Mouse (Mus musculus): ENCODE results near the gene Rhog.
"Not testable (repeated sequence)": the region's sequence is repeated elsewhere in the genome, so short reads cannot be mapped to it uniquely, and the experiment has no call there.

Rhog gene

DNA sequence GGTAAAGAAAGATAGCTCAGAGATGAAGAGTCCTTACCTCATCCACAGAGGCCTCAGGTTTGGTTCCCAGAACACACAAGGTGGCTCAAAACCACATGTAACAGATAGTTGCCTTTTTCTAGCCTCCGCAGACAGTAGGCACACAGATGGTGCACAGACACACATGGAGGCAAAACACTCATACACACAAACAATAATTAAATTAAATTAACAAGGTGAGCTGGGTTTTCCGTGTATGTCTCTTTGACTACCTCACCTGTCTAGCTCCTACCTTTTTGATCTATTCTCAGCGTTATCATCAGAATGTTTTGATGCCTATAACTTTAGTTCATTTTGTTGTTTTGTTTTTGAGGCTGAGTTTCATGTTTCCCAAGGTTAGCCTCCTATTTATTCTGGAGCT lies at the start of gene Rhog:
TSS of gene Rhog (minus strand) at position 101 of the 400 bp plus-strand sequence.
- peak; percentile 73 for DNase-seq

DNA sequence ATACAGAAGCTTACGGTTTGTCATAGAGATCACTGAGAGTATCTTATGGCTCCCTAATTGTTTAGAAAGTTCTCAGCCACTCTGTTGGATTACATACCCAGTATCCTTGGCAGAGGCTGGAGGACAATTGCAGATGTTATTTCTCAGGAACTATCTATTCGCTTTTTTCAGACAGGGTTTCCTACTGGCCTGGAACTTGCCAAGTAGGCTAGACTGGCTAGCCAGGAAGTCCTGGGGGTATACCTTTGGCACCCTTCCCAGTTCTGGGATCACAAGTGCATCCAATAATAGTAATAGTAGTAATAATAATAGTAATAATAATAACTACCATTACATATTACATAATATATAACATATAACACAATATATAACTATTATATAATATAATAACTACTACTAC lies 49.7 kb upstream of the Rhog start:
- DNase-seq, result peak; percentile 90

DNA sequence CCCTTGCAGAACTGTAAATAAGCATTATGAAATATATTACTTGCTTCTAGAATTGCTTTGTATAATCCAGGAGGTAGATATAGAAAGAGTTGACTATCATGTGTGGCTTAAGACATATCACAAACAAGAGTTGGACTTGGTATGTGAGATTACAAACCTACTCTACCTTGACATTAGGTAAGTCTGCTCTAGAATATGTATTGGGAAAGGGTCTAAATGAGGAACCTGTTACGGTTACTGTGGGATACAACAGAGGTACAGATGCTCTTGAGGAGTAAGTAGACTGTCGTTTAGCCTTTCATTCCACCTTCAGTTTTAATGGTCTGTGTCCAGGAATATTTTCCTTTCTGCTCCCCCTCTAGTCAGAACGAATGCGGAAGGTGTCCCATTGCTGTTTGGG lies 46.6 kb upstream of the Rhog start:
- DNase-seq, result no peak

DNA sequence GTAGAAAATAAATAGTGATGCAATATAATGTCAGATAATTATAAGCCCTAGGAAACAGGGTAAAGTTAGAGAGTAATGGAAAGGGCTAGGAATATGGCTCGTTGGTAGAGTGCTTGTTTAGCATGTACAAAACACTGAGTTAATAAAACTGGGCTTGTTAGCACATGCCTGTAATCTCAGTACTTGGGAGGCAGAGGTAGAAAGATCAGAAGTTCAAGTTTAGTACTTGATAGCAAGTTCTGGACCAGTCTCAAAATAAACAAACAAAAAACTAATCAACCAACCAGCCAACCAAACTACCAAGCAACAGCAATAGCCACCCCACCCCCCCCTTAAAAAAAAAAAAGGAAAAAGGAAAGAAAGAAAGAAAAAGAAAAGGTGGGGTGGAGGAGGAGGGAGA lies 44.9 kb upstream of the Rhog start:
- no peak for DNase-seq

DNA sequence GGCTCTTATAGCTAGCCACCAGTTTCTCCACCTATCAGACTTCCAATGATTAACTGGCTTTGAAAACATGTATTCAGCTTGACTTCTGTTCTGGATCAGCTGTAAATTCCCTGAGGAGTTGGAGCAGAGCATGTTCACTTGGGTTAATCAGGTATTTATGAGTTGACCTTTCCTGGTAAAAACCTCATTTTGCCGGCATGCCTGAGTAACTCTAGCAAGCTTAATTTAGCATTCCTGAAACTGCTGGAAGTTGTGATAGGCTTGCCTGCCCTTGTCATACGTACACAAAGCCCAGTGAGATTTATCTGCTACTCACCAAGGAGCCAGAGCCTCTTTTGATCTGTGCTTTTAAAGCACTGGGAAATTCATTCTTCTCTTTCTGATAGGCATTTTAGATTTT lies 37.4 kb upstream of the Rhog start:
- DNase-seq, result peak; percentile 14

DNA sequence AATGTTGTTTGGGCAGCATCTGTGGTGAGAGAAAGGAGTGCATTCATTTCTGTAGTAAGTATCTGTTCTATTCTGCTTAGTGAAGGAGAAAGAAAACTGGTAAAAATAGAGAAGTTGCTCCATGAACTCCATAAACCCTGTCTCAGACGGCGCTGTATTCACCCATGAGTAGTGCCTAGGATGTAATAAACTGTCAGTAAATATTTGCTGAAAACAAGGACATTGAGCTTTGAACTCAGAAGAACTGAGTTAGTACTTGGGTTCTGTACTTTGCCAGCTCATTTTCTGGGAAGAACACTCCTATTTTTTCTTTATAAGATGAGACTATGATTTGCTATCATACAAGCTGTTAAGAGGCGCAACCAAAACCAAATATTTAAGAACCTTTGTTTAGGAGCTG lies 36.4 kb upstream of the Rhog start:
- no peak for DNase-seq

DNA sequence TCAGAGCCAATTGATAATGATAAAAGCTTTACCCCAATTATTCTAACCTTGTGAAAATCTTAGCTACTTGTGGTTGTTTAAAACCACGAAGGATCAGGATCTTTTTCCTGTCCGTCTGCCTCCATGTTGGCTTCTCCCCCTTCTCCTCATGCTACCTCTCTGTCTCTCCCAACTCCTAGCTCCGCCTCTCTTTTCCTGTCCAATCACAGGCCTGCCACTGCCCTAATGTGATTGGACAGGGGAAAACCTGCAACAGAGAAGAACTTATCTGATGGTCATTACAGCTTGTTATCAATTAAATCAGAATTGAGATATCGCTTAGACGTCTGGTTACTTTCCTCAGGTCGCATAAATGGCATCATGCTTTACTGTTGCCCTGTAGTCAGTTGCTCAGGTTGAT lies 33.6 kb upstream of the Rhog start:
- peak; percentile 55 for DNase-seq

DNA sequence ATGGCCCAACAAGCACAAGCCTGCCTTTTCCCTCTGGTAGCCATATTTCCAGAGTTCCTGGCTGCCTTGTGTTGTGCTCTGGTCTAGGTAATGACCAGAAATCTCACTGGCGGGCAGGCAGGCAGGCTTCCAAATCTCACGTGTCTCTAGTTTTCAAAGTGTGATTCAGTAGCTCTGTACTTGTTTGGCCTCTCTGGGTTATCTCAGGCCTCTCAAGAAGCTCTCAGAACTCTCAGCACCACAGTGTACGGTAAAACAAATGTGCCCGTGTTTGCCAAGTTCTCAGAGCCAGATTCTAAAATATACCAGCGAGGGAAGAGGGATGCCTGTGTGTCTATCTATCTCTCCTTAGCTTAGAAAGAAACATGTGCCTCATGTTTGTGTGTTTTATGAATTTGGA lies 26.4 kb upstream of the Rhog start:
- DNase-seq, result peak; percentile 94

DNA sequence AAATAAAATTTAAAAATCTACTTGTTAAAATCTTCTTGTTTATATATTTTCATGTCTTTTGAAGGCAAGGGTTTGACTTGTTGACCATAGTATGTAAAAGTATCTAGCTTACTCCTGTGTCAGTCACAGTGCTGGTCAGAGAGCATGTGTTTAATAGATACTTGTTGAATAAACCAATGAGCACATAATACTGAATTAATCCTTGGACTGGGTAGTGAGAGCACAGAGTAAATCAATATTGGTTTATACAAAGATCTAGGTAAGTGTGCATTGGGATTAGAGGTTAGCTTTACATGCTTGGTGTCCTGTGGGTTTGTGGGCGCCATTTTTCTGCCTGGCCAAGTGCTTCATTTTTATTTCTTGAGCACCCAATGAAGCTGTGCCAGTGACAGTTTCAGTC lies 25.5 kb upstream of the Rhog start:
- DNase-seq, result peak; percentile 66

DNA sequence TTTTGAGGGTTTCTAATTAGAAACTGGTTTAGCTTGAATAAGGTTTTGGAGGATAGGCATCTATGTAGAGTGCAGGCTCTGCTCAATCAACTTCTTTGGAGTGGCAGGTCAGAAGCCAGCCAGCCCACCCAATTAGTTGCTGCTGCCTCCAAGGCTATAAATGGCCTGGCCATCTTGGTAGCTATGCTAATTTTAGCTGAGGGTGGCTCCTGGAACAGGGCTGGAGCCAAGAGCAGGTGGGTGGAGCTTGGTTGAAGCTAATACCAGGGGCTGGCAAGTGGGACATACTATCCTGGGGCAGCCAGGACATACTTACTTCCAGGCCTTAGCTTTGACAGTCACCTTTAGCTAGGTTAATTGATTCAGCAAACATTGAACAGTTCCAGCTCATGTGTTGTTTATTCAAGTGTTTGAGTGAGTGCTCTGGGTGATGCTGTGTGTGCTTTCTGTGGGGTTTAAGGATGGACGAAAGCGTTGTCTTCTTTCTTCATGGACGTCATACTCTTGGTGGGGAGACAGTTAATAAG lies 16.6 kb upstream of the Rhog start:
- peak; percentile 95 for DNase-seq

DNA sequence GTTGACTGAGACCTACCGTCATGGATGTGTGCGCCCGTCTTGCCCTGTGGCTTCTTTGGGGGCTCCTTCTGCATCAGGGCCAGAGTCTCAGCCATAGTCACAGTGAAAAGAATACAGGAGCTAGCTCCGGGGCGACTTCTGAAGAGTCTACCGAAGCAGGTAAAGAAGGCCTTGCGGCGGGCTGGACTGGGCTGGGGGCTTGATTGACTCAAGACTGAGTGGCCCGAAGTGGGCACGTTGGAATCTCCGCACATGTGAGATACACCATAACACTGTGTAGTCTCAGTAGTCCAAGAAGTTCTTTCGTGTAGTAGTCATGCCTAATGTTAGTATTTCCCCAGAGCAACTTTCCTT lies 12.5 kb upstream of the Rhog start:
- no peak for DNase-seq

DNA sequence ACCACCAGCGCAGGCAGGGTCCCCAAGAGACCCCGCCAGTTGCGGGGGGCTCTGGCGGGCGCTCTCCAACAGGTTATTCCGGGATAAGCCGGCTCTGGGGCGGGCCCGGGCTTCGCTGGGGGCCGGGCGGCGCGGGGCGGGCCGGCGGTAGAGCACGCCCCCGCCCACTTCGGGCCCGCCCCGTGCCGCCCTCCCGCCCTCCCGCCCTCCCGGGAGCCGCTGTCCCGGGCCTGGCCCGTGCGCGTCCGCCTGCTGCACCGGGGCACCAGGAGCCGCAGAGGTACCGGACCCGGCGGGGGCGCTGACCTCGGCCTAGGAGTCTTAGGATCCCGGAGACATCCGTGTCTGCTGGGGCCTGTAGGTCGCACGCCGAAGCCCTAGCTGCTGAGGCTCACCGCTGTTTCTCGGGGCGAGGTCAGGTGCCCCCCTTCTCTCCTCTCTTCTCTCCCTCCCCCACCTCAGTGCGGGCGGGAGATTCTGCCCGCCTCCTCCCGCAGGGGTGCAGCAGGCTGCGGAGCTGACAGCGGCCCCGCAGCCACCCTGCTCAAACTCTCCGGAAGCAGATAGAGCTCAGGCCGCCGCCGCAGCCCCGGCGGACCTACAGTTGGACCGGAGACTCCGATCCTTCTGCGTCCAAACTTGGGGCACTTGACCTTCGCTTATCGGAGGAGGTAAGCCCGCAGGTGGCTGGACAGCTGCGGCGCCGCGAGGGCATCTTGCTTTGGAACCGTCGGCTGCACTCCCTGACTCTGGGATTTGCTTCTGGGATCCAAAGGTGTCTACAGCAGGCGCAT lies 11.9 kb upstream of the Rhog start, which contains the start of gene Stim1:
TSS of gene Stim1 (plus strand) at position 206 of the 794 bp plus-strand sequence.
- DNase-seq, result peak; percentile 98

DNA sequence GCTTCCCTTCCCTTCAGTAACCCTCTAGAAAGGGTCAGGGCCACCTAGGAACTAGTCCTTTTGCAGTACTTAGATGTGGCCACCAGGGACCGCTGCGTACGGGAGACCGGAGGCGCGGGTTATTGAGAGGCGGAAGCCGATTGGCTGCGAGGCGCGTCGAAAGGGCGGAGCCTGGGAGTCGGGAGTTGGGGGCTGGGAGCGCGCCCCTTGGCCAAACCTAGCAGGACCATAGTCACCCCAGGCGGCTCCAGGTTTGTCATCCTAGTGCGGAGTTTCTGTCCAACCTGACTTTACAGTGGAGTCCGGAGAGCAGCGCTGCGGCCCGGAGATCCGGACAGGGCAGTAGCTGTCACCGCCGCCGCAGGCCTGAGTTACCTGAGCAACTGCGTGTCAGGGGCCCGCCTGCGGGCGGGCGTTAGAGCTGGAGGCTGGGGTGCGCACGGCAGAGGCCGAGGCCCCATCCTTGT lies 11.3 kb upstream of the Rhog start:
- peak; percentile 99 for DNase-seq

DNA sequence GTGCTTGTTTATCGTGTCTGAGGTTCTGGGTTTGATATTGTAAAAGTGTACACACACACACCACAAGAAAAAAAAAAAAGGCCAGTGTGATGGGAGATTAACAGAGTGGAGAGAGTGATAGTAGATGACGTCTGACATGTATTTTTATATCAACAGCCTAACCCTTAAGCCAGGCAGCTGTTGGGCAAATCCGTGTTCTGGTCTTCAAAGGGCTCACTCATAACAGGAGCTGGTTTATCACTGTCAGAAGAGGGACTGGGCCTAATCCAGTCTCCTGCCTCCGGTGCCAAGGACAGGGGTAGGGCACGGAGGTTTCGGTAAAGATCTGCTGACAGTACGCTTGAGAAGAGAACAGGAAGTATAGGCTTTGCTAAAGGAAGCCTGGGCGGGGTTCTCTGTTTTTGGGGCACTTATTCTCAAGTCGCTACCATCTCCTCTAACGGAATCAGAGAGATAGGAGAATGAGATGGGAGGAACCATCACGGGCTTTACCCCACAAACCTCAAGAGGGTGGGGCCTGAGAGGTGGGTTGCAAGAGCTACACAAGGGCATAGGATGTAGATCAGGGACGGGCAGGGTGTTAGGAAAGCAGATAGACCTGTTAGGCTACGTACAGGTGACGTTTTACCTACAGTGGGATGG lies 10.7 kb upstream of the Rhog start:
- peak; percentile 96 for DNase-seq

DNA sequence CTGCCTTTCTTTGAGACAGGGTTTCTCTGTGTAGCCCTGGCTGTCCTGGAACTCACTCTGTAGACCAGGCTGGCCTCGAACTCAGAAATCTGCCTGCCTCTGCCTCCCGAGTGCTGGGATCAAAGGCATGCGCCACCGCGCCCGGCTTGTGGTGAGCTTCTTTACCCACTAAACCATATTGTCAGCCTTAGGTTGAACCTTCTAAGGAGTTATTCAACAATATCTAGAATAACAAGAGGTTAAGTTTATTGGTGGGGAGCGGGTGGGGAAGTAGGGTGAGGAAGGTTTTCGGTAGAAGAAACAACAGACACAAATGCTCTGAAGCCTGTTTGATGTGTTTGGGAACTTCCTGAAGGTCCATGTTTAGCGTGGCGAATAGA lies 10.2 kb upstream of the Rhog start:
- not testable (repeated sequence) for DNase-seq

DNA sequence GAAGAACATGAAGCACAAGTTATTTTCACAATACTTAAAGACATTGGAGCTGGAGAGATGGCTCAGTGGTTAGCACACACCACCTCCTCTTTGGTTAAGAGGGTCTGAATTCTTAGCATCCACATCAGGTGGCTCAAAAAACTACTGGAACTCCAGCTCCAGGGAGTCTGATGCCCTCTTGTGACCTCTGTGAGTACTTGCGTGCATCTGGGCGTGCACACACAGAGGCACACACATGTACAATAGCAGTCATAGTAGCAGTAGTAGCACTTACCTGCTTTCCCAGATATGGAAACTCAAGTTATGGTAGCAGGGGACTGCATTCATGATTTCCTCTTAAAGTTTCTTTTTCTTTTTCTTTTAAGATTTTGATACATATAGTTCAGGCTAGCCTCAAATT lies 7.2 kb upstream of the Rhog start:
- DNase-seq, result peak; percentile 65

DNA sequence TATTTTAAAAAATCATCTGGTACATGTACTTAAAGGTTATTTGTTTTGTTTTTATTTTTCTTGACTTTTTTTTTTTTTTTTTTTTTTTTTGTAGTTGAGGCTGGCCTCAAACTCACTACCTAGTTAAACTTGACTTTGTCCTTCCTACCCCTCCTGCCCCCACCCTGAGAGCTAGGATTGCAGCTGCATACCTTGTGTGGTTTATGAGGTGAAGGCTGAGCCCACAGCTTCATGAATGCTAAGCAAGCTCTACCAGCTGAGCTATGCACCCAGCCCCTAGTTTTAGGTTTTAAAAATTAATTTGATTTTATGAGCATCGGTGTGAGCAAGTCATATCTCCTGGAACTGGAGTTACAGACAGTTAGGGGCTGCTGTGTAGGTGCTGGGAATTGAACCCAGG lies 4.7 kb upstream of the Rhog start:
- DNase-seq, result peak; percentile 56

DNA sequence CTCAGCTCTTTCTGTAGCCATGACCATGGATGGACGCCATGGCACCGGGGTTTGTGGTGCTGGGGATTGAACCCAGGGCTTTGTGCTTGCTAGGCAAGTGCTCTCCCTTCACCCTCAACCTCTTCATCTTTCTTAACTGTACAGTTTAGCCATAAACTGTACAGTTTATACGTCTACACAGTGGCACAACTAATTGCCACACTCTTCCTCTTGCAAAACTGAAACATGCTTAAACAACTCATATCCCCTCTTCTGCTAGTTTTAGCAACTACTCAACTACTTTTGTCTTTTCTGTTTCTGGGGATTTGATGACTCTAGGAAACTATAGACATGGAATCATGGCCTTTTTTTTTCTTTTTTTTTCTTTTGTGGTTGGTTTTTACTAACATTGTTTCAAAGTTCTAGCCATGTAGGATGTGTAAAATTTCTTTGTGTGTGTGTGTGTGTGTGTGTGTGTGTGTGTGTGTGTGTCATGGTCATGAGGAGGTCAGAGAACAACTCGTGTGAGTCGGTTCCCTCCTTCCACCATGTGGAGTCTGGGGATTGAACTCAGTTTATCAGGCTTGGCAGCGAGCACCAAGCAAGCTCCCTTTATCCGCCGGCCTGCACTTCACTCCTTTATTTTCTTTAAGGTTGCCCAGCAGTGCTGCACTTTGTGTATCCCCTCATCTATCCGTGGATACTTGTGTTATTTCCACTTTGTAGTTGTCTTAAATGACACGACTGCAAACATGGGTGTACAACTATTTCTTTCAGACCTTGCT lies 4.0 kb upstream of the Rhog start:
- peak; percentile 59 for DNase-seq

DNA sequence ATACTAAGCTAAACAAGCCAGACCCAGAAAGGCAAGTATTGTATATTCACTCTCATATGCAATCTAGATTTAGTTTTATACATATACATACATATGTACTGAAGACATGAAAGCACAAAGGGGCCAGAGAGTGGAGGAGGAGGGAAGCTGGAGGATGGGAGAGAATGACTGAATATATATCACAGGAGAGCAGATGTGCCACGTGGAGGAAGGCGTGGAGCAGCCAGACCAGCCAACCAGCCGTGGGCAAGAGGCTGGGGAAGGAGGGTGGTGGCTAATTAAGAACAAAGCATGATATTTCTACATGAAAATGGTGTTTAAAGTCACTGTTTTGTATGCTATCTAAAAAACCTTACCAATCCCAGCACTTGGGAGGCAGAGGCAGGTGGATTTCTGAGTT lies 2.9 kb upstream of the Rhog start:
- DNase-seq, result peak; percentile 64

DNA sequence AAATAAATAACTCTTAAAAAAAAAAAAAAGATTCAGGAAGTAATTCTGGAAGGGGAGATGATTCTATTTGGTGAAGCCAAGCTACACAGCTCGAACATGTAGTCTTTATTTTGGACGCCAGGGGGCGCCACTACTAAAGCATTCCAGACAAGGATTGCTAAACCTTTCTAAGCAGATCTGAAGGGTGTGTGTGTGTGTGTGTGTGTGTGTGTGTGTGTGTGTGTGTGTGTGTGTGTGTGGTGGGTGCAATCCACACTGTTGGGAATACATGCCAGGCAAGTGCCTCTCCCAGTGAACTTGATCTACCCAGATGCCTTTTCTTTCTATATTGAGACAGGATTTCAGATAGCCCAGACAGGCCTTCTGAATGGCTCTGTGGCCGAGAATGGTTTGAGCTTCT lies 2.3 kb upstream of the Rhog start:
- DNase-seq, result peak; percentile 91

DNA sequence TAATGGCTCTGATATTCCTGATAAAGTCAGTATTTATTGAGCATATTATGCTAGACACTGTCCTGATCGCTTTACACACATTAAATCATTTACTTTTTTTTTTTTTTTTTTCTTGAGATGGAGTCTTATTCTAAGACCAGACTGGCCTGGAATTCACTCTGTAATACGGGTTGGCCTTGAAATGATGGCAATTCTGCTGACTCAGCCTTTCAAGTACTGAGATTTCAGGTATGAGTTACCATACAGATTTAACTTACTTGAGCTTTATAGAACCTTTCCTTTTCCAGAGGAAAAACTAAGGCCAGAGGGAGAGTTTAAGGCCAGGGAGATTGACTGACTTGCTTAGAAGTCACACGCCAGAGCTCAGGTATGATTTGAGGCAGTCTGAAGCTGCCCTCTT lies 782 bp upstream of the Rhog start:
- DNase-seq, result no peak

DNA sequence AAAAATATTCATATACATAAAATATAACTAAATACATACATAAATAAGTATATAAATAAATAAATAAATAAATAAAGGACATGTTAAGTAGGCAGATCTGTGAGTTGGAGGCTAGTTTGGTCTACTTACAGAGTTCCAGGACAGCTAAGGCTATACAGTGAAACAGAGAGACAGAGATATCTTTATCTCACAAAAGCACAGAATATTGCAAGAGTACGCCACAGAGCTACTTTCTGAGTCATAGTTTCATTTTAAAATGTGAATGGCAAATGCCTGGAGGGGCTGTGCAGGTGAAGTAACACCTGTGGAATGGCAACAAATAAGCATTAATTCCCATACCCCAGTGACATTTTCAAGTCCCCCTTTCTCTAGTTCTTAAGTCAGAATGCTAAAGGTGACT lies 2.2 kb downstream of the Rhog start:
- no peak for DNase-seq

DNA sequence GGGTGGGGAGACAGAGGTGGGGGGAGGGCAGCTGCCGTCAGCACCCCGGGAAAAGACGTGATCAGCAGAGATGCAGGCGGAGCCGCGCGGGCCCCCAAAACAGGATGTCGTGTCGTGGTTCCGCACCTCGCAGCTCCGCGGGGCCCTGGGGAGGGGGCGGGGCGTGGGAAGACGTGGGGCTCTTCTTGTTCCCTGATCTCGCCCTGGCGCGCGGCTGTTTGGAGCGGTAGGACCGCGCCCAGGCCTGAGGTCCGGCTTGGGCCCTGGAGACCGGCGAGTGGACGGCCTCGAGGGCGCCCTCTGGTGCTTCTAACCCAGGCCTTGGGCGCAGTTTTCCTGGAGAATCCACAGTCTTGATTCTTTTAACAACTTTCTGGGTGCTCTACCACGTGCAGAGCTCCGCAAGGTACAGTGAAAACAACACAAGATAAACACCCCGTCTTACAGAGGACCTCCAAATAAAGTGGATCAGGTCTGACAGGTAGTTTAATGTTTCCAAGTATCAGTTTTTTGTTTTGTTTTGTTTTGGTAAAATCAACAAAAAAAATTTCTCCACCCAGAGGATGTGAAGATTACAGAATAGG lies 5.1 kb downstream of the Rhog start:
- DNase-seq, result peak; percentile 100

All from heart, adult 11 months (tissue).